Mouse (Mus musculus) stomach, embryonic 16.5 days (tissue): Measurements from ENCODE around the gene Gm20521. TPM values are rescaled to one million over a fixed set of nuclear protein-coding genes. Genes with fewer than 3 reads are reported as not detected.

Experiments
- ATAC-seq: fragments of 200-750 bp; cut with Nextera tagmentation; 2 replicates; pipeline ENCODE4 v1.8.0; 2017; ENCODE audit warnings: moderate number of reproducible peaks, moderate TSS enrichment; ENCODE audit not compliant: insufficient read depth, low FRiP score
- H3K27ac ChIP-seq: fragments of 300-500 bp; sonication (generic); 2 replicates; pipeline ENCODE4 v1.5.1; 2014; ENCODE audit warnings: low read length
- H3K27me3 ChIP-seq: fragments of 300-500 bp; sonication (generic); 2 replicates; pipeline ENCODE4 v1.6.1; 2014; ENCODE audit warnings: low read length, control low read depth, mixed read lengths; ENCODE audit not compliant: control insufficient read depth, insufficient read depth
- H3K36me3 ChIP-seq: fragments of 300-500 bp; sonication (generic); 2 replicates; pipeline ENCODE4 v1.6.1; 2014; ENCODE audit warnings: low read length; ENCODE audit not compliant: control insufficient read depth, insufficient read depth
- H3K4me1 ChIP-seq: fragments of 300-500 bp; sonication (generic); 2 replicates; pipeline ENCODE4 v1.6.1; 2014; ENCODE audit warnings: low read length, control low read depth, mixed read lengths; ENCODE audit not compliant: control insufficient read depth, insufficient read depth
- H3K4me2 ChIP-seq: fragments of 300-500 bp; sonication (generic); 2 replicates; pipeline ENCODE4 v1.6.1; 2014; ENCODE audit warnings: low read depth, low read length, mixed read lengths
- H3K4me3 ChIP-seq: fragments of 300-500 bp; sonication (generic); replicated peaks from 2 replicates; pipeline ENCODE4 v1.5.1; 2014; ENCODE audit warnings: mild to moderate bottlenecking, low read length
- H3K9ac ChIP-seq: fragments of 300-500 bp; sonication (generic); 2 replicates; pipeline ENCODE4 v1.6.1; 2014; ENCODE audit warnings: low read length
- H3K9me3 ChIP-seq: fragments of 300-500 bp; sonication (generic); replicated peaks from 2 replicates; pipeline ENCODE4 v1.6.1; 2016; ENCODE audit warnings: low read length, control low read depth; ENCODE audit not compliant: control insufficient read depth
- WGBS: fragments of 180-500 bp; shearing (Covaris S2); extraction: QIAGEN DNeasy Blood & Tissue Kit; methylation state at CpG from one replicate; pipeline ENCODE4 v1.1.7; 2014; 5-methylcytosine and 5-hydroxymethylcytosine counted together
- polyA plus RNA-seq: library from polyadenylated mRNA; unstranded; fragments of >200 nt; fragmentation: Nextera tagmentation; extraction: Ambion mirVana; gene quantifications from 2 replicates; pipeline ENCODE4 v1.2.1, GENCODE M21; 2015

Gm20521 gene
- polyA plus RNA-seq, 1 experiment from 2014 or later = 0.12 TPM

DNA sequence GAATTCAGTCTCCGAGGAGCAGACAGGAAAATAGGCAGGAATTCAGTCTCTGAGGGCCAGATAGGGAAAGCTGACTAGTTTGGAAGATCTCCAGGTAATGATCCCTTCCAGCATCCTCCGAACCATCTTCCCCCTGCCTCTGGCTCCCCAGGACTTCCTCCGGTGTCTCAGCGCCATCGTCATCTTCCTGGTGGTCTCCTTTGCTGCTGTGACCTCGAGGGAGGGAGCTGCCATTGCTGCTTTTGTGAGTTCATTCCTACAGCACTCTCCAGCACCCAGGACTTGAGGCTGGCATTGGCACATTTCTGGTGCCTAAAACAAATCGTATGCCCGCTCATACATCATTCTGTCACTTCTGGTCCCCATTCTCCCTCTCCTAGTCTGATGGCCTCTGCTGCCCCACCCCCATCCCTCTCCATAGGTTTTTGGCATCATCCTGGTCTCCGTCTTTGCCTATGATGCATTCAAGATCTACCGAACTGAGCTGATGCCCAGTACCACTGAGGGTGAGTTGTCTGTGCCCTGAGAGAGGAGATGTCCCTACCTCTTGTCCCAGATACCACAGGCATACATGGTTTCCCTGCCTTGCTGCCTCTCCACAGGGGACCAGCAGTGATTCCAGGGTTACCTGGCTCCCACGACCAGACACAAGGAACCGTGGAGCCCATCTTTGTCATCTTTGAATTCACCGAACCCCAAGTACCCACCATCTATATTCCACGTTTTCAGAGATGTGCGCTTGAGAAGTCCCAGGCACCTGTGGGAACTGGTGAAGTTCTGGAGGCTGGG is 55.4 kb downstream of the Gm20521 start:
- no peaks in the 10 kb centered on the region for H3K36me3 ChIP-seq
- no peak overlapping the region for H3K27ac ChIP-seq
- no peak for ATAC-seq
- 0 out of 2 replicates have a peak, but pooled peaks cover 2% of the 10 kb centered on the region for H3K4me1 ChIP-seq
- 72% methylated on average over 15 of the region's 15 CpGs for WGBS
- no peaks in the 10 kb centered on the region; the same call in 1 of the 2 replicates for H3K27me3 ChIP-seq
- no peak overlapping the region; the same call in 1 of the 2 replicates for H3K9ac ChIP-seq
- H3K9me3 ChIP-seq = no peaks in the 10 kb centered on the region
- no peak overlapping the region for H3K4me2 ChIP-seq
- H3K4me3 ChIP-seq = no peak overlapping the region

DNA sequence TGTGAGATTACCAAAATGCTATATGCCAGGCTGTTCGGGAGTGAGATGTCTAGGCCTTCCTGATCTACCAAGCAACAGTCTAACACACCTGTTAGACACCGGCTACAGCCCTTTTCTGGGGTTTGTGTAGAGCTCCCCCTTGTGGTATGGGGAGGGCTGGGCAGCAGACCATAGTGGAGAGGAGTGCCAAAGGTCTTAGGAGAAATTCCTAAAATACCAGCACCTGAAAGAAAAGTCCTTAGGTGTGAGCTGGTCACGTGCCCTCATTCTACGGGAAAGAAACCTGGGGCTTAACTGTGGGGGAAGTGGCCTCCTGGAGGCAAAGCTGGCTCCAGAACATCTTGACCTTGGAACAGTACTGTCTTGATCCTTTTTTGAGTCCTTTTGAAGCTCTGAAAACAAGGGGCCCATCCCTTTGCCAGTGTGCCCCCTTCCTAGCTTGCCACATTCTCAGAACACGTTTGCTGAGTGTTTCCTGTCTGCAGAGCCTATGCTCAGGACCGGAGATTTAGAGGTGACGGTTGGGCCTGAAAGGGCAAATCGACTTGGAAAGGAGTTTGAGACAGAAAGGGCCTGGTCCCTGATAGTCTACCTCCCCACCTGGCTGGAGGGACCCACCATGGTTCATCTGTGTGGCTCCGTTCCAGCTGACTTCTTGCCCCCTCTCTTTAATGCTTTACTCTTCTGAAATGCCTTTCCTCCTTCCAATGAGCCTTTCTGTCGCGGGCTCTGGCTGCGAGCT is 56.4 kb downstream of the Gm20521 start:
- Histone ChIP-seq H3K4me3 (no peak overlapping the region), H3K4me2 (no peak overlapping the region), H3K36me3 (no peaks in the 10 kb centered on the region), H3K27me3 (no peaks in the 10 kb centered on the region; the same call in 1 of the 2 replicates), H3K27ac (no peak overlapping the region), H3K4me1 (0 out of 2 replicates have a peak, but pooled peaks cover 2% of the 10 kb centered on the region), H3K9ac (no peak overlapping the region), H3K9me3 (no peaks in the 10 kb centered on the region)
- ATAC-seq = peak; percentile 74
- 53% methylated on average over 12 of the region's 12 CpGs for WGBS

DNA sequence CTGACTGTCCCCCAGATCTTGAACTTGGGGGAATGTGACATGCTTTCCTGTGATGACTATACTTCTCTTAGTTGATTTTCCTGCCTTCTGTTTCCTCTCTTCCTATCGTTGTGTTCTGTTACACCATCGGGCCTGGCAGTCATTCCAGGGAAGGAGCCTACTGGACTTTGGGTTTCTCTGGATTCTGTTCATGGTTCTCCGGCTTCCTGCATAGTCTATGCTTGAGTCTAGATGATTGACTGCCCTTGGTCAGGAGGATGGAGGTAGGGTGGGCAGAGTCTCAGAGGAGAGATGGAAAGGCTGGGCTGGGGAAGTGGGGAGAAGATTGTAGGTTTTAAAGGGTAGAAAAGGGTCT is 56.9 kb downstream of the Gm20521 start:
- no peak overlapping the region for H3K9ac ChIP-seq
- H3K4me2 ChIP-seq = no peak overlapping the region
- no peaks in the 10 kb centered on the region; the same call in 1 of the 2 replicates for H3K27me3 ChIP-seq
- H3K4me1 ChIP-seq = 0 out of 2 replicates have a peak, but pooled peaks cover 2% of the 10 kb centered on the region
- H3K27ac ChIP-seq = no peak overlapping the region
- no peaks in the 10 kb centered on the region for H3K9me3 ChIP-seq
- WGBS = 72% methylated on average over 3 of the region's 3 CpGs
- no peaks in the 10 kb centered on the region for H3K36me3 ChIP-seq
- no peak overlapping the region for H3K4me3 ChIP-seq
- no peak for ATAC-seq

DNA sequence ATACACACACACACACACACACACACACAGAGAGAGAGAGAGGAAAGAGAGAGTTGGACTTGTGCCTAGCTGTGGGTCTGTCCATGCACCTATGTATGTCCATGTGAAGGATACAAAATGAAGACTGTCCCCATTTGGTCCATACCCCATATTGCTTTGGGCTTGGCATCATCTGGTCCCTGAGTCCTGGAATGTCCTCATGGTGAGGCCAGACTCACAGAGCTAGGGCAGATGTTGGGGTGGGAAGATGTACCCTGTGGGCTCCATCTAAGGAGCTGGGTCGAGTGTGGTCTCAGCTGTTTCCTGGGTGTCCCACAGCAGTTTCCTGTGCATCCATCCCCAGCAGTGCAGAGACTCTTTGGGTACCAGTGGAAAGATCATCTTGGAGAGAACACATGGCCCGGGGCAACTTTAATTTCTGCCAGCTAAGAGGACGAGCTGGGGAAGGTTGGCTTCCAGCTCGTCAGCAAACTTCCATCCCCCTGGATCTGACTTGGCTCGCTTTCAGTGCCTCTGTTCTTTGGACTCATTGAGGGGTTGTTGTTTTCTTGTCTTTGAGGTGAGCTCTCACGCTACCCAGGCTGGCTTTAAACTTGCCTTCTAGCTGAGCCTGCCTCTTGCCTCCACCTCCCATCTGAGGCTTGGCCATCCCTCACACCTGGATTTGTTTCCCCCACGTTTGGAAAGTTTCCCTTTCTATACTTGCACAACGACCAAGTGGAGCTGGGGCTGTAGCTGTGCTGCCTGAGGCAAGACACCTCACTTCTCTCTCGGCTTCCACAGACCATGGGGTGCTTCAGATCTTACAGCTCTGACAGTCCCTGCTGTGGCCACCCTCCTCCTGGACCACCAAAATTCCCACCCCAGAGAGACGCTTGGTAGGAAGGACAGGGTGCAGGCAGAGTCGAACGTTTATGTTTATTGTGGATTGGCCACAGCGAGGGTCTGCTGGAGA is 58.1 kb downstream of the Gm20521 start:
- H3K36me3 ChIP-seq = no peaks in the 10 kb centered on the region
- H3K27ac ChIP-seq = no peak overlapping the region
- no peak for ATAC-seq
- no peak overlapping the region for H3K4me2 ChIP-seq
- no peaks in the 10 kb centered on the region for H3K4me1 ChIP-seq
- no peaks in the 10 kb centered on the region for H3K9me3 ChIP-seq
- no peak overlapping the region for H3K4me3 ChIP-seq
- 52% methylated on average over 13 of the region's 13 CpGs for WGBS
- no peaks in the 10 kb centered on the region; the same call in 1 of the 2 replicates for H3K27me3 ChIP-seq
- H3K9ac ChIP-seq = no peak overlapping the region

DNA sequence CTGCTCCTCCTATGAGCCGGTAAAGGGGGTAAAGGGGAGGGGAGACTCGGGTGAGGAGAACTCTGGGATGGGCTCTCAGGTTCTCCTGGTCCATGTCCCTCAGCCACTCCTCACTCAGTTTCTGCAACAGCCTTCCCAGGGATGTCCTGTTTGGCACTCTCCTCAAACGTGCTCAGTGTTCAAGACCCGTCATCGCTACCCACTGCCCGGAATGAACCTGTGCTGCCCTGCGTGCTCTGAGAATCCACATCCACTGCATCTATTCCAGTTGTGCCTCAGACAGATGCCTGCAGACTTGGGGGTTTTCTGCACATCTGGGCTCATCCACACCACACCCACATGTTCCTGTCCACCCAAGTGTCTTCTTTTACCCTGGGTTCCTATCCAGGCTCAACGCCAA is 59.2 kb downstream of the Gm20521 start:
- Histone ChIP-seq H3K9me3 (no peaks in the 10 kb centered on the region), H3K4me3 (no peak overlapping the region), H3K4me1 (no peaks in the 10 kb centered on the region), H3K4me2 (no peak overlapping the region), H3K9ac (no peak overlapping the region), H3K27me3 (no peaks in the 10 kb centered on the region; the same call in 1 of the 2 replicates), H3K27ac (no peak overlapping the region), H3K36me3 (no peaks in the 10 kb centered on the region)
- WGBS = 88% methylated on average over 8 of the region's 8 CpGs
- ATAC-seq = no peak

DNA sequence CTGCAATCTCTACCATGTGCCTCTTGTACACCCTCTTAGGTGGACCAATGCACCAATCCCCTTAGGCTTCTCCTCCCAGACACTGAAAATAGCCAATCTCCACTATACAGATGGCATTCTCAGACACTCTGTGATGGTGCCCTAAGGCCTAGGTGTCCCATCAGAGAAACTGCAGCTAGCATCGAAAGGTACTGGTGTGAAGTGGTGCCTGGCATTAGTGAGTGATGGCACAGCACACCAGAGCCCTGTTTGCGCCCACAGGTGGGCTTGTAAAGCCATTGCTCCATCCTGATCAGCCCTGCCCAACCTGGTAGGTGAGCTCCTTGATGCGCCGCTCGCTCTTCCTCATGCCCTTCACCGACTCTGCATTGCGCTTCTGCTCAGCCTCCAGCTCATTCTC is 60.7 kb downstream of the Gm20521 start:
- Histone ChIP-seq H3K4me2 (no peak overlapping the region), H3K4me1 (no peaks in the 10 kb centered on the region), H3K27ac (no peak overlapping the region), H3K9ac (no peak overlapping the region), H3K36me3 (no peaks in the 10 kb centered on the region), H3K9me3 (no peaks in the 10 kb centered on the region), H3K27me3 (no peaks in the 10 kb centered on the region), H3K4me3 (no peak overlapping the region)
- 94% methylated on average over 7 of the region's 7 CpGs for WGBS
- ATAC-seq = no peak

DNA sequence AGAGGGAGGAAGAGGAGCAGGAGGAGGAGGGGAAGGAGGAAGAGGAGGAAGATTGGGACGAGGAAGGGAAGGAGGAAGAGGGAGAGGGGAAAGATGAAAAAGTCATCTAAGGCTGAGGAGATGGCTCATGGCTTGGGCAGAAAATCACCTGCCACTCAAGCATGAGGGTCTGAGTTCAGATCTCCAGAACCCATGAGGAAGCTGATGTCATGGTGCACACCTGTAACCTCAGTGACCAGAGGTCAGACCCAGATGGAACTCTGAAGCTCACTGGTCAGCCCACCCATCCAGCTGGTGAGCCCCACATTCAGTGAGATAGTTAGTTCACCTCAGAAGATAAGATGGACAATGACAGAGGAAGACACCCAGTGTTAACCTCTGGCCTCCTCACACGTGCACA is 61.7 kb downstream of the Gm20521 start:
- no peaks in the 10 kb centered on the region for H3K9me3 ChIP-seq
- H3K4me2 ChIP-seq = no peak overlapping the region
- ATAC-seq = no peak
- 71% methylated on average over 2 of the region's 2 CpGs for WGBS
- H3K4me3 ChIP-seq = no peak overlapping the region
- no peak overlapping the region for H3K27ac ChIP-seq
- H3K4me1 ChIP-seq = no peaks in the 10 kb centered on the region
- H3K36me3 ChIP-seq = no peaks in the 10 kb centered on the region
- no peaks in the 10 kb centered on the region for H3K27me3 ChIP-seq
- H3K9ac ChIP-seq = no peak overlapping the region

DNA sequence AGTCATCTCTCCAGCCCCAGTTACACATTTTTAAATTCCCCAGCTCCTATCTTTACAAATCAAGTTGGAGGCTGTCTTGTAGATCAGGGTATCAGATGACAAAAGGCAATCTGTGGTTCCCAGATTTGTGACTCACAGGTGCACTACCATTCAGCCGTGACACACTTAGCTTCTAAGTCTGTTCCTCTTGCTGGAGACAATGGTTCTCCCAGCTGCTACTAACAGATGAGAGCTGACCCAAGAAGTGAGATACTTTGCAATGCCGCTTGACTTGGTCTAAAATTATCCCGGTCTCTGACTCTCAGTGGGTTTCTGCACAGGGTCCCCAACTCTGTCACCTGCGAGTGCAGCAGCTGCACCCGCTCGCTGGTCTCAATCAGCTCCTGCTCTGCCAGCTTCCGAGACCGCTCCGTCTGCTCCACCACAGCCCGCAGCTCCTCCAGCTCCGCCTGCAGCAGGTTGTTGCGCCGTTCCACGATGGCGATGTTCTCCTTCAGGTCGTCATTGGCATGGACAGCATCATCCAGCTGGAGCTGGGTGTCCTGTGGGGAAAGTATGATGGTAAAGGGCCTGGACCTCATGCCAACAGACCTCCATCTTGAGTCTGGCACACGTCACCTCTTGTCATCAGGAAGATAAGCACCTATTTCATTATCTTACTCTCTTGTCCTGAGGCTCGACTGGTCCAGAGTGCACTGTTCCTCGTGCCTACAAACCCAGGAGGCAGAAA is 62.9 kb downstream of the Gm20521 start:
- Histone ChIP-seq H3K9me3 (no peaks in the 10 kb centered on the region), H3K27ac (no peak overlapping the region), H3K4me2 (no peak overlapping the region), H3K27me3 (no peaks in the 10 kb centered on the region), H3K4me1 (no peaks in the 10 kb centered on the region), H3K36me3 (no peaks in the 10 kb centered on the region), H3K9ac (no peak overlapping the region), H3K4me3 (no peak overlapping the region)
- ATAC-seq = no peak
- 72% methylated on average over 19 of the region's 19 CpGs for WGBS
